Mouse (Mus musculus): ENCODE data around the gene Hddc3.

GRCm38 (mm10) chr7:80387033-80387632, 44.2 kb downstream of the Hddc3 start:
- no peak for TF ChIP-seq CTCF (conservative IDR thresholded peaks at IDR 0.05; ENCODE audit: low read length)
- TF ChIP-seq POU5F1 (IDR thresholded peaks at IDR 0.05; ENCODE audit: borderline replicate concordance, low read length): no peak
- TF ChIP-seq NANOG (IDR thresholded peaks at IDR 0.05; ENCODE audit: borderline replicate concordance, low read length): no peak
